Mouse (Mus musculus): ENCODE results near the gene Fbxo44. TPM values are rescaled to one million over a fixed set of nuclear protein-coding genes. Genes with fewer than 3 reads are reported as not detected.

Fbxo44 gene
- polyA plus RNA-seq, 1 experiment: 31.2 TPM

GRCm38 (mm10) chr4:148158436-148159348, 1.6 kb downstream of the Fbxo44 start:
- Histone ChIP-seq H3K36me3 (ENCODE audit: control insufficient read depth, insufficient read depth, low read length) (no peaks in the 10 kb centered on the region; the same call in 1 of the 2 replicates), H3K4me3 (ENCODE audit: control insufficient read depth, insufficient read depth, low read length) (peak overlapping the region; percentile 52), H3K4me1 (replicated peaks; ENCODE audit: control insufficient read depth, insufficient read depth, low read length) (peaks cover 15% of the 10 kb centered on the region), H3K27ac (ENCODE audit: control insufficient read depth, insufficient read depth, low read length) (no peak overlapping the region), H3K27me3 (ENCODE audit: control insufficient read depth, insufficient read depth, low read length) (peaks cover 7% of the 10 kb centered on the region; the same call in 1 of the 2 replicates)
- 74% methylated on average over 27 of the region's 27 CpGs for WGBS
- no peak for TF ChIP-seq POLR2A (IDR thresholded peaks at IDR 0.05; ENCODE audit: control insufficient read depth, extremely low read depth, insufficient read depth, low read length, poor library complexity)
- no peak for TF ChIP-seq CTCF (IDR thresholded peaks at IDR 0.05; ENCODE audit: borderline replicate concordance, control insufficient read depth, extremely low read depth, insufficient read depth, low read length, poor library complexity)
- no peak for DNase-seq

DNA sequence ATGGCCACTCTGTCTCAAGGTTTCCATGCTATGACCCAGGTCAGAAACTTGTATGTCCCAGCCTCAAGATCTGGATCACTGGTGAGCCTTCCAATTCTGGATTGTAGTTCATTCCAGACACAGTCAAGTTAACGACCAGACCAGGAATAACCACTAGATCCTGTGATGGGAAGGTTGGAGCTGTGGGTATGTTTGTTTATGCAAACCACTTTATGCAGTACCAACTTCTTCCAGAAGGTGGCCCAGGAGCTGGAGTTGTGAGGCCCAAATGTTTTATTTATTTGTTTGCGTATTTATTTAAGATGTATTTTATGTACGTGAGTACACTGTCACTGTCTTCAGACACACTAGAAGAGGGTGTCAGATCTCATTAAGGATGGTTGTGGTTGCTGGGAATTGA, 5.3 kb downstream of the Fbxo44 start:
- DNase-seq: no peak
- peaks cover 16% of the 10 kb centered on the region for H3K4me1 ChIP-seq (replicated peaks; ENCODE audit: control insufficient read depth, insufficient read depth, low read length)
- no peak overlapping the region for H3K27ac ChIP-seq (ENCODE audit: control insufficient read depth, insufficient read depth, low read length)
- no peaks in the 10 kb centered on the region; the same call in 1 of the 2 replicates for H3K36me3 ChIP-seq (ENCODE audit: control insufficient read depth, insufficient read depth, low read length)
- TF ChIP-seq CTCF (IDR thresholded peaks at IDR 0.05; ENCODE audit: borderline replicate concordance, control insufficient read depth, extremely low read depth, insufficient read depth, low read length, poor library complexity) (no peak), POLR2A (IDR thresholded peaks at IDR 0.05; ENCODE audit: control insufficient read depth, extremely low read depth, insufficient read depth, low read length, poor library complexity) (no peak)
- H3K27me3 ChIP-seq (ENCODE audit: control insufficient read depth, insufficient read depth, low read length): no peaks in the 10 kb centered on the region
- 81% methylated on average over 3 of the region's 3 CpGs for WGBS
- H3K4me3 ChIP-seq (ENCODE audit: control insufficient read depth, insufficient read depth, low read length): no peak overlapping the region

DNA sequence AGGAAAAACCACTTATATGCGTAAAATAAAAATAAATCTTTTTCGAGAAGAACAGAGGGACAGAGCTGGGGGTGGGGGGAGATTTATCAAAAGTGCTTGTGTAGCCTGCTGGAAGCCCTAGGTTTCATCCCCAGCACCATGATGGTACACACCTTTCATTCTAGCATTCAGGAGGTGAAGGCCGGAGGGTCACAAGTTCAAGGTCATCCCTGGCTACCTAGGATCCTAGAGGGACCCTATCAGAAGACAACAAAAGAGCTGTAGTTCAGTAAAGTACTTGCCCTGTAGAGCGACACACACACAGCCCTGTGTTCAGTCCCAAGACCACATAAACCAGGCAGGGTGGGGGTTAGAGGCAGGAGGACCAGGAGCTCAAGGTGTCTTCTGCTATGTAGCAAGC, 6.3 kb downstream of the Fbxo44 start:
- DNase-seq: no peak
- no peak for TF ChIP-seq CTCF (IDR thresholded peaks at IDR 0.05; ENCODE audit: borderline replicate concordance, control insufficient read depth, extremely low read depth, insufficient read depth, low read length, poor library complexity)
- Histone ChIP-seq H3K4me3 (ENCODE audit: control insufficient read depth, insufficient read depth, low read length) (no peak overlapping the region), H3K36me3 (ENCODE audit: control insufficient read depth, insufficient read depth, low read length) (no peaks in the 10 kb centered on the region; the same call in 1 of the 2 replicates), H3K27ac (ENCODE audit: control insufficient read depth, insufficient read depth, low read length) (no peak overlapping the region), H3K27me3 (ENCODE audit: control insufficient read depth, insufficient read depth, low read length) (no peaks in the 10 kb centered on the region), H3K4me1 (replicated peaks; ENCODE audit: control insufficient read depth, insufficient read depth, low read length) (peaks cover 15% of the 10 kb centered on the region)
- WGBS: 96% methylated on average over 4 of the region's 4 CpGs

GRCm38 (mm10) chr4:148152547-148152946, 7.7 kb downstream of the Fbxo44 start:
- TF ChIP-seq POLR2A (IDR thresholded peaks at IDR 0.05; ENCODE audit: control insufficient read depth, extremely low read depth, insufficient read depth, low read length, poor library complexity): no peak
- TF ChIP-seq CTCF (IDR thresholded peaks at IDR 0.05; ENCODE audit: borderline replicate concordance, control insufficient read depth, extremely low read depth, insufficient read depth, low read length, poor library complexity): no peak
- Histone ChIP-seq H3K4me1 (replicated peaks; ENCODE audit: control insufficient read depth, insufficient read depth, low read length) (peaks cover 8% of the 10 kb centered on the region), H3K27me3 (ENCODE audit: control insufficient read depth, insufficient read depth, low read length) (no peaks in the 10 kb centered on the region), H3K27ac (ENCODE audit: control insufficient read depth, insufficient read depth, low read length) (no peak overlapping the region), H3K4me3 (ENCODE audit: control insufficient read depth, insufficient read depth, low read length) (no peak overlapping the region), H3K36me3 (ENCODE audit: control insufficient read depth, insufficient read depth, low read length) (no peaks in the 10 kb centered on the region; the same call in 1 of the 2 replicates)
- WGBS: 92% methylated on average over 5 of the region's 5 CpGs
- no peak for DNase-seq

DNA sequence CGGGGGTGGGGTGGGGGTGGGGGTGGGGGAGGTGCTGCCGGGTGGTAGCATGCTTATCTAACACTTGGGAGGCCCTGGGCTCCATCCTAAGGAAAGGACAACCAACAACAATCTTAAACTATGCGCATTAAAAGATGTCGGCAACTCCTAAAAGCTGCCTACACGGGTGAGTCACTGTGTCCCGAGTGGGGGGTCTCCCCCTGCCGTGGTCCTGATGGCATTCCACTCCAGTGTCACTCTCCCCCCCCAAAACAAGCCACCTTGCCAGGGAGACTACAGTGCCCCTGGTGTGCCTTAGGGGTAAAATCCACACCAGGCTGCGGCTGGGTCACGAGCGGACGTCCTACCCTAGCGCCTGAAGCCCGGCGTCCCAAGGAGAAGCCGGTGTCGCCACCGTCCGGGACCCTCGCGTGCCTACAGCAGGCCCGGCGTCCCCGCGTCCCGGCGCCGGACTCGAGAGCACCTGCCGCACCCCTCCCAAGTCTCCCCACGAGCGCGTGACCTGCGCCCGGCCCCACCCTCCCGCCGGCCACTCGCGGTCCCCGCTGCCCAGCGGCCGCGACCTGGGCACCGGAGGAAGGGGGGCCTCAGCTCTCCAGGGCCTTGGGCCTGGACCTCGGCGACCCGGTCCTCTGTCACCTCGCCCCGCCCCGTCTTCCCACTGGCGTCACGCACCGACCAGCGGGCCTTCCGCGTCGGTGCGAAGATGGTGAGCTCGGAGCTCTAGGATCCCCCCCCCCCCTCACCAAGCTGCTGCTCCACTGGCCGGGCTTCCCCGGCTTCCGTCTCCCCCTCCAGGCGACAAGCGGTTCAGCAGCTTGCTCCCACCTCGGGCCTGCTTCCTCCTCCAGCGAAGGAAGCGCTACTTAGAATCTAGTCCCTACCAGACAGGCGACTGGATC, 8.8 kb downstream of the Fbxo44 start, which contains the start of gene Fbxo6:
Fbxo6 (minus strand) TSS at position 874 of the 902 bp plus-strand sequence.
- H3K4me1 ChIP-seq (replicated peaks; ENCODE audit: control insufficient read depth, insufficient read depth, low read length): peaks cover 8% of the 10 kb centered on the region
- H3K27me3 ChIP-seq (ENCODE audit: control insufficient read depth, insufficient read depth, low read length): no peaks in the 10 kb centered on the region
- H3K27ac ChIP-seq (ENCODE audit: control insufficient read depth, insufficient read depth, low read length): no peak within 1 kb of the TSS
- TF ChIP-seq POLR2A (IDR thresholded peaks at IDR 0.05; ENCODE audit: control insufficient read depth, extremely low read depth, insufficient read depth, low read length, poor library complexity) (peak; percentile 54; the same call in 1 of the 2 replicates), CTCF (IDR thresholded peaks at IDR 0.05; ENCODE audit: borderline replicate concordance, control insufficient read depth, extremely low read depth, insufficient read depth, low read length, poor library complexity) (peak; percentile 81; the same call in 1 of the 2 replicates)
- peak within 1 kb of the TSS; percentile 96 for H3K4me3 ChIP-seq (ENCODE audit: control insufficient read depth, insufficient read depth, low read length)
- no peaks in the 10 kb centered on the region; the same call in 1 of the 2 replicates for H3K36me3 ChIP-seq (ENCODE audit: control insufficient read depth, insufficient read depth, low read length)
- under 1% methylated on average over 67 of the region's 67 CpGs for WGBS
- DNase-seq: peak; percentile 88

DNA sequence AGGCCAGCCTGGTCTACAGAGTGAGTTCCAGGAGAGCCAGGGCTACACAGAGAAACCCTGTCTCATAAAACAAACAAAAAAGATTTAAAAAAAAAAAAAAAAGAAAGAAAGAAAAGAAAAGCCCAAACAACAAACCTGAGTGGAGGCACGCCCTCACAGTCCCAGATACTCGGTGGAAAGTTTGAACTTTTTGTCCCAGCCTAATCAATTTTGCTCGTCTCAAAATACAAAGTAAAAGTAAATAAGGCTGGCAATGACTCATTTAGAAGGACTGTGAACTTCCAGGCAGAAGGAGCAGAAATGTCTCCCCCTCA, 9.4 kb downstream of the Fbxo44 start:
- WGBS: 32% methylated on average over 3 of the region's 3 CpGs
- DNase-seq: no peak
- no peak overlapping the region for H3K27ac ChIP-seq (ENCODE audit: control insufficient read depth, insufficient read depth, low read length)
- H3K27me3 ChIP-seq (ENCODE audit: control insufficient read depth, insufficient read depth, low read length): no peaks in the 10 kb centered on the region
- no peak for TF ChIP-seq POLR2A (IDR thresholded peaks at IDR 0.05; ENCODE audit: control insufficient read depth, extremely low read depth, insufficient read depth, low read length, poor library complexity)
- TF ChIP-seq CTCF (IDR thresholded peaks at IDR 0.05; ENCODE audit: borderline replicate concordance, control insufficient read depth, extremely low read depth, insufficient read depth, low read length, poor library complexity): no peak
- H3K4me1 ChIP-seq (replicated peaks; ENCODE audit: control insufficient read depth, insufficient read depth, low read length): peaks cover 8% of the 10 kb centered on the region
- no peaks in the 10 kb centered on the region; the same call in none of the 2 replicates for H3K36me3 ChIP-seq (ENCODE audit: control insufficient read depth, insufficient read depth, low read length)
- no peak overlapping the region for H3K4me3 ChIP-seq (ENCODE audit: control insufficient read depth, insufficient read depth, low read length)
